In genomic region chr3:50639907-50640323, GRCm38 (mm10) we compare ENCODE assay signal across 15 mouse cellular contexts.
DNase-seq lines count a peak whose midpoint lies in the region; ATAC-seq lines count a peak whose summit lies in the region.
"Had no signal": no experiment of that assay in that cellular context is flagged by ENCODE, and none has a peak within 500 bp of the region (broad histone marks: within the 10 kb centered on the region; RNA-seq: fewer than 3 reads in every experiment).

No protein-coding gene starts in this region.

- no peak overlapping the region for H3K27ac ChIP-seq in embryonic facial prominence, embryonic 15.5 days (replicated peaks)
- H3K27ac ChIP-seq in midbrain, embryonic 12.5 days (replicated peaks) = no peak overlapping the region
- H3K27ac ChIP-seq: heart, embryonic 10.5 days; intestine, embryonic 15.5 days; macrophage had no signal

- intact Hi-C loops in left cerebral cortex, postnatal 14 days (cut with DNase I) = no loop called here

- no peaks in the 10 kb centered on the region for H3K36me3 ChIP-seq in embryonic facial prominence, embryonic 15.5 days
- no peaks in the 10 kb centered on the region for H3K36me3 ChIP-seq in midbrain, embryonic 12.5 days
- H3K36me3 ChIP-seq: heart, embryonic 10.5 days; intestine, embryonic 15.5 days had no signal

- H3K9me3 ChIP-seq in embryonic facial prominence, embryonic 15.5 days (replicated peaks) = no peaks in the 10 kb centered on the region
- no peaks in the 10 kb centered on the region for H3K9me3 ChIP-seq in midbrain, embryonic 12.5 days
- H3K9me3 ChIP-seq: heart, embryonic 10.5 days; intestine, embryonic 15.5 days had no signal

- no peak overlapping the region for H3K9ac ChIP-seq in embryonic facial prominence, embryonic 15.5 days
- no peak overlapping the region for H3K9ac ChIP-seq in midbrain, embryonic 12.5 days (replicated peaks)
- H3K9ac ChIP-seq: intestine, embryonic 15.5 days; lung, embryonic 14.5 days had no signal

- WGBS in embryonic facial prominence, embryonic 15.5 days = 51% methylated on average over 12 of the region's 12 CpGs
- WGBS in midbrain, embryonic 12.5 days = 56% methylated on average over 12 of the region's 12 CpGs

- H3K4me1 ChIP-seq in embryonic facial prominence, embryonic 15.5 days = no peaks in the 10 kb centered on the region
- H3K4me1 ChIP-seq in midbrain, embryonic 12.5 days = peaks cover 9% of the 10 kb centered on the region; the same call in 1 of the 2 replicates
- H3K4me1 ChIP-seq: heart, embryonic 10.5 days; intestine, embryonic 15.5 days had no signal

- no peaks in the 10 kb centered on the region for H3K27me3 ChIP-seq in embryonic facial prominence, embryonic 15.5 days
- peaks cover 7% of the 10 kb centered on the region; the same call in 1 of the 2 replicates for H3K27me3 ChIP-seq in midbrain, embryonic 12.5 days
- H3K27me3 ChIP-seq: intestine, embryonic 15.5 days had no signal

- H3K4me3 ChIP-seq in embryonic facial prominence, embryonic 15.5 days (replicated peaks) = peak overlapping the region; percentile 10; the same call in 1 of the 2 replicates
- no peak overlapping the region for H3K4me3 ChIP-seq in midbrain, embryonic 12.5 days
- H3K4me3 ChIP-seq: heart, embryonic 10.5 days; intestine, embryonic 15.5 days had no signal

- peak; percentile 5 to 15 for DNase-seq in left cerebral cortex, postnatal 14 days (ENCODE audit: low spot score in 2 of 2)
- DNase-seq in left cerebral cortex, adult 18-20 months (ENCODE audit: low spot score in 2 of 2) = no peak
- DNase-seq in telencephalon, adult 2 months (ENCODE audit: low read depth, low spot score) = peak; percentile 22
- no peak for DNase-seq in cerebellum, adult 8-10 months
- DNase-seq in thymus, postnatal 25 days = no peak
- DNase-seq: cerebellum, postnatal 25 days; gastrocnemius, postnatal 36 days; heart, postnatal 14 days; lung, embryonic 14.5 days; thymus, adult 2 months had no signal

- ATAC-seq in embryonic facial prominence, embryonic 15.5 days (ENCODE audit: insufficient number of reproducible peaks, low FRiP score, low TSS enrichment, low read depth) = no peak
- peak; percentile 81 for ATAC-seq in midbrain, embryonic 12.5 days (ENCODE audit: low FRiP score, low read depth)
- ATAC-seq: intestine, embryonic 15.5 days had no signal

- no peak overlapping the region; the same call in 1 of the 2 replicates for H3K4me2 ChIP-seq in embryonic facial prominence, embryonic 15.5 days (replicated peaks)
- H3K4me2 ChIP-seq in midbrain, embryonic 12.5 days (replicated peaks) = no peak overlapping the region
- H3K4me2 ChIP-seq: intestine, embryonic 15.5 days; lung, embryonic 14.5 days had no signal

Comparison
In these comparisons a context has a peak if more than half of its experiments do, and no peak if none do; other contexts are left out.
1. DNase-seq: peak in left cerebral cortex, postnatal 14 days (2 of 2) and telencephalon, adult 2 months (single experiment); none in left cerebral cortex, adult 18-20 months (0 of 2), cerebellum, adult 8-10 months (single experiment) and thymus, postnatal 25 days (single experiment).